ENCODE assay signal across 8 mouse cellular contexts in genomic region chr4:32982716-32983175, GRCm38 (mm10). TPM values are rescaled to one million over a fixed set of nuclear protein-coding genes. Genes with fewer than 3 reads are reported as not detected.
DNase-seq lines count a peak whose midpoint lies in the region; ATAC-seq and TF ChIP-seq lines count a peak whose summit lies in the region.

TSS of gene Rragd (plus strand) at chr4:32983037.

- ATAC-seq in hindbrain, embryonic 16.5 days, result peak; percentile 86

- TF ChIP-seq CTCF in bone marrow macrophage, adult 2 months (IDR thresholded peaks at IDR 0.05; ENCODE audit: low read depth, low read length), result no peak
- no peak for TF ChIP-seq CTCF in thymus, adult 2 months (IDR thresholded peaks at IDR 0.05; ENCODE audit: borderline replicate concordance, control insufficient read depth, extremely low read depth, insufficient read depth, low read length, poor library complexity)

- no peaks in the 10 kb centered on the region for H3K27me3 ChIP-seq in hindbrain, embryonic 16.5 days (replicated peaks; ENCODE audit: control insufficient read depth, insufficient read depth, low read length)
- H3K27me3 ChIP-seq in midbrain, embryonic 10.5 days (ENCODE audit: low read depth, poor library complexity, severe bottlenecking), result peaks cover 13% of the 10 kb centered on the region; the same call in 1 of the 2 replicates
- no peaks in the 10 kb centered on the region for H3K27me3 ChIP-seq in thymus, adult 2 months (ENCODE audit: control insufficient read depth, insufficient read depth, low read length)

- no peaks in the 10 kb centered on the region for H3K9me3 ChIP-seq in hindbrain, embryonic 16.5 days (ENCODE audit: control insufficient read depth, low read length)
- H3K9me3 ChIP-seq in midbrain, embryonic 10.5 days (replicated peaks), result no peaks in the 10 kb centered on the region

- WGBS in hindbrain, embryonic 16.5 days, result 0% methylated on average over 16 of the region's 18 CpGs
- under 1% methylated on average over 18 of the region's 18 CpGs for WGBS in midbrain, embryonic 10.5 days
- 1% methylated on average over 18 of the region's 18 CpGs for WGBS in thymus, adult 2 months

- no peaks in the 10 kb centered on the region for H3K36me3 ChIP-seq in hindbrain, embryonic 16.5 days (ENCODE audit: control insufficient read depth, insufficient read depth, low read length)
- no peaks in the 10 kb centered on the region for H3K36me3 ChIP-seq in midbrain, embryonic 10.5 days
- H3K36me3 ChIP-seq in thymus, adult 2 months (ENCODE audit: control insufficient read depth, insufficient read depth, low read length), result no peaks in the 10 kb centered on the region

- H3K4me1 ChIP-seq in bone marrow macrophage, adult 2 months (ENCODE audit: control insufficient read depth, insufficient read depth, low read length), result peaks cover 7% of the 10 kb centered on the region
- peaks cover 19% of the 10 kb centered on the region for H3K4me1 ChIP-seq in hindbrain, embryonic 16.5 days (ENCODE audit: control insufficient read depth, insufficient read depth, low read depth, low read length)
- H3K4me1 ChIP-seq in midbrain, embryonic 10.5 days, result peaks cover 50% of the 10 kb centered on the region
- H3K4me1 ChIP-seq in thymus, adult 2 months (replicated peaks; ENCODE audit: control insufficient read depth, insufficient read depth, low read length), result peaks cover 21% of the 10 kb centered on the region

- peak within 1 kb of the TSS; percentile 86 for H3K4me3 ChIP-seq in bone marrow macrophage, adult 2 months (ENCODE audit: insufficient read depth, low read length)
- H3K4me3 ChIP-seq in hindbrain, embryonic 16.5 days (ENCODE audit: low read length), result peak within 1 kb of the TSS; percentile 94
- H3K4me3 ChIP-seq in midbrain, embryonic 10.5 days, result peak within 1 kb of the TSS; percentile 79
- H3K4me3 ChIP-seq in thymus, adult 2 months (ENCODE audit: control insufficient read depth, insufficient read depth, low read length), result peak within 1 kb of the TSS; percentile 86

- H3K27ac ChIP-seq in bone marrow macrophage, adult 2 months (ENCODE audit: insufficient read depth, low read depth, low read length), result no peak within 1 kb of the TSS
- H3K27ac ChIP-seq in hindbrain, embryonic 16.5 days (ENCODE audit: low read depth, low read length), result peak within 1 kb of the TSS; percentile 86
- peak within 1 kb of the TSS; percentile 100 for H3K27ac ChIP-seq in midbrain, embryonic 10.5 days (replicated peaks)
- H3K27ac ChIP-seq in thymus, adult 2 months (ENCODE audit: control insufficient read depth, insufficient read depth, low read length), result peak within 1 kb of the TSS; percentile 70

- DNase-seq in ES-CJ7 (ENCODE audit: low read depth, low spot score), result peak; percentile 61
- DNase-seq in gastrocnemius, postnatal 14 days, result no peak
- DNase-seq in left cerebral cortex, postnatal 14 days (ENCODE audit: low spot score in 2 of 2), result peak; percentile 56 to 77
- DNase-seq in midbrain, embryonic 10.5 days (ENCODE audit: low spot score), result peak; percentile 81
- peak; percentile 55 for DNase-seq in thymus, adult 2 months
- DNase-seq in spleen, postnatal 36 days (ENCODE audit: low spot score in 2 of 2), result no peak

- H3K9ac ChIP-seq in hindbrain, embryonic 16.5 days (ENCODE audit: low read depth, low read length), result peak within 1 kb of the TSS; percentile 82

- TF ChIP-seq POLR2A in bone marrow macrophage, adult 2 months (IDR thresholded peaks at IDR 0.05; ENCODE audit: borderline replicate concordance, low read depth, low read length), result no peak
- TF ChIP-seq POLR2A in thymus, adult 2 months (IDR thresholded peaks at IDR 0.05; ENCODE audit: control insufficient read depth, extremely low read depth, insufficient read depth, low read length, poor library complexity), result no peak

- H3K4me2 ChIP-seq in hindbrain, embryonic 16.5 days (ENCODE audit: low read length), result peak within 1 kb of the TSS; percentile 97

- intact Hi-C loops in gastrocnemius, postnatal 14 days (cut with DNase I; ENCODE audit: low total_unique reads), result no loop called here
- intact Hi-C loops in left cerebral cortex, postnatal 14 days (cut with DNase I), result no loop called here

RNA-seq across cellular contexts. Expression of gene Rragd, which starts in this region (rescaled TPM):
- polyA plus RNA-seq in bone marrow macrophage, adult 2 months (2012; ENCODE audit: insufficient read depth, insufficient read length, missing spikeins), result 2.4 and 2.5 TPM in 2 replicates
- 10 to 100 TPM; 84.1 to 84.5 TPM for total RNA-seq in gastrocnemius, postnatal 14 days (2021)
- polyA plus RNA-seq in hindbrain, embryonic 16.5 days (2015; fragmentation: Nextera tagmentation; extraction: Ambion mirVana), result 31.1 and 31.3 TPM in 2 replicates
- 10 to 100 TPM; 65.9 to 78.5 TPM for total RNA-seq in left cerebral cortex, postnatal 14 days (2021)
- 28.4 and 29.0 TPM in 2 replicates for polyA plus RNA-seq in midbrain, embryonic 10.5 days (2016; fragmentation: Nextera tagmentation; extraction: Ambion mirVana)
- polyA plus RNA-seq in thymus, adult 2 months (2012; rRNA removed), result 6.8 and 9.7 TPM in 2 replicates

Comparison
In these comparisons a context has a peak if more than half of its experiments do, and no peak if none do; other contexts are left out.
1. DNase-seq: peak in ES-CJ7 (single experiment), left cerebral cortex, postnatal 14 days (2 of 2), midbrain, embryonic 10.5 days (single experiment) and thymus, adult 2 months (single experiment); none in gastrocnemius, postnatal 14 days (single experiment) and spleen, postnatal 36 days (0 of 2).
2. Peak in every context shown above with its lines, with median percentiles within 50 percentile points of each other: H3K4me3 ChIP-seq.